Mouse (Mus musculus): ENCODE measurements around the gene Lyl1. TPM values are rescaled to one million over a fixed set of nuclear protein-coding genes. Genes with fewer than 3 reads are reported as not detected.

Lyl1 gene
- polyA plus RNA-seq, 1 experiment: not detected

GRCm38 (mm10) chr8:84729921-84730362, 28.7 kb downstream of the Lyl1 start:
- Histone ChIP-seq H3K4me2 (ENCODE audit: low read depth) (no peak overlapping the region), H3K79me2 (ENCODE audit: control insufficient read depth, insufficient read depth) (peaks cover 23% of the 10 kb centered on the region), H3K36me3 (ENCODE audit: control insufficient read depth, insufficient read depth) (peaks cover 10% of the 10 kb centered on the region), H3ac (ENCODE audit: control insufficient read depth, insufficient read length) (no peak overlapping the region), H3K27me3 (ENCODE audit: control insufficient read depth, insufficient read depth, insufficient read length) (no peaks in the 10 kb centered on the region), H3K4me3 (no peak overlapping the region)
- TF ChIP-seq MYOD1 (IDR thresholded peaks at IDR 0.05; ENCODE audit: control insufficient read depth in 1 of 3, insufficient read length in 2 of 3, low read depth in 2 of 3) (no peak), USF1 (IDR thresholded peaks at IDR 0.05; ENCODE audit: low read depth) (no peak), MAX (IDR thresholded peaks at IDR 0.05; ENCODE audit: low read depth) (no peak), REST (IDR thresholded peaks at IDR 0.05; ENCODE audit: insufficient read depth, insufficient read length) (no peak), POLR2A (IDR thresholded peaks at IDR 0.05; ENCODE audit: insufficient read length, low read depth) (no peak), CEBPB (IDR thresholded peaks at IDR 0.05; ENCODE audit: insufficient read depth, poor library complexity, severe bottlenecking) (no peak), POLR2AphosphoS2 (IDR thresholded peaks at IDR 0.05; ENCODE audit: insufficient read length, low read depth) (no peak), MYOG (IDR thresholded peaks at IDR 0.05; ENCODE audit: control insufficient read depth in 1 of 3, insufficient read depth in 1 of 3, insufficient read length in 2 of 3, low read depth in 2 of 3) (no peak), E2F4 (IDR thresholded peaks at IDR 0.05; ENCODE audit: insufficient read depth) (no peak), TCF3 (IDR thresholded peaks at IDR 0.05; ENCODE audit: insufficient read length, low read depth) (no peak), SRF (IDR thresholded peaks at IDR 0.05; ENCODE audit: control insufficient read depth, insufficient read length, low read depth) (no peak)

GRCm38 (mm10) chr8:84730541-84731370, 29.5 kb downstream of the Lyl1 start:
- H3ac ChIP-seq (ENCODE audit: control insufficient read depth, insufficient read length): no peak overlapping the region
- H3K36me3 ChIP-seq (ENCODE audit: control insufficient read depth, insufficient read depth): peaks cover 10% of the 10 kb centered on the region
- peak overlapping the region; percentile 42 for H3K4me2 ChIP-seq (ENCODE audit: low read depth)
- TF ChIP-seq TCF12 (IDR thresholded peaks at IDR 0.05; ENCODE audit: insufficient read depth, poor library complexity, severe bottlenecking) (peak; percentile 2), SRF (IDR thresholded peaks at IDR 0.05; ENCODE audit: control insufficient read depth, insufficient read length, low read depth) (no peak), MAX (IDR thresholded peaks at IDR 0.05; ENCODE audit: low read depth) (no peak), MYOG (IDR thresholded peaks at IDR 0.05; ENCODE audit: control insufficient read depth in 1 of 3, insufficient read depth in 1 of 3, insufficient read length in 2 of 3, low read depth in 2 of 3) (peak in 1 of 3 experiments; percentile 57), TCF3 (IDR thresholded peaks at IDR 0.05; ENCODE audit: insufficient read length, low read depth) (no peak), POLR2AphosphoS2 (IDR thresholded peaks at IDR 0.05; ENCODE audit: insufficient read length, low read depth) (no peak), MYOD1 (IDR thresholded peaks at IDR 0.05; ENCODE audit: control insufficient read depth in 1 of 3, insufficient read length in 2 of 3, low read depth in 2 of 3) (peak in 2 of 3 experiments; percentile 57 to 63)
- H3K27me3 ChIP-seq (ENCODE audit: control insufficient read depth, insufficient read depth, insufficient read length): no peaks in the 10 kb centered on the region
- H3K79me2 ChIP-seq (ENCODE audit: control insufficient read depth, insufficient read depth): peaks cover 23% of the 10 kb centered on the region
- no peak overlapping the region for H3K4me3 ChIP-seq

- H3K4me2 ChIP-seq (ENCODE audit: low read depth): peak overlapping the region; percentile 42
- H3K27me3 ChIP-seq (ENCODE audit: control insufficient read depth, insufficient read depth, insufficient read length): no peaks in the 10 kb centered on the region
- H3K79me2 ChIP-seq (ENCODE audit: control insufficient read depth, insufficient read depth): peaks cover 28% of the 10 kb centered on the region
- no peak overlapping the region for H3ac ChIP-seq (ENCODE audit: control insufficient read depth, insufficient read length)
- H3K4me3 ChIP-seq: no peak overlapping the region
- TF ChIP-seq E2F4 (IDR thresholded peaks at IDR 0.05; ENCODE audit: insufficient read depth): no peak
- H3K36me3 ChIP-seq (ENCODE audit: control insufficient read depth, insufficient read depth): peaks cover 5% of the 10 kb centered on the region
Observed at GRCm38 (mm10) chr8:84731371-84732177, 30.3 kb downstream of the Lyl1 start.

GRCm38 (mm10) chr8:84732545-84732944, 31.3 kb downstream of the Lyl1 start:
- no peak for TF ChIP-seq SRF (IDR thresholded peaks at IDR 0.05; ENCODE audit: control insufficient read depth, insufficient read length, low read depth)
- peak in 2 of 3 experiments; percentile 63 to 87 for TF ChIP-seq MYOG (IDR thresholded peaks at IDR 0.05; ENCODE audit: control insufficient read depth in 1 of 3, insufficient read depth in 1 of 3, insufficient read length in 2 of 3, low read depth in 2 of 3)
- no peak for TF ChIP-seq E2F4 (IDR thresholded peaks at IDR 0.05; ENCODE audit: insufficient read depth)
- TF ChIP-seq POLR2AphosphoS2 (IDR thresholded peaks at IDR 0.05; ENCODE audit: insufficient read length, low read depth): no peak
- TF ChIP-seq MAX (IDR thresholded peaks at IDR 0.05; ENCODE audit: low read depth): no peak
- TF ChIP-seq POLR2A (IDR thresholded peaks at IDR 0.05; ENCODE audit: insufficient read length, low read depth): no peak
- TF ChIP-seq MYOD1 (IDR thresholded peaks at IDR 0.05; ENCODE audit: control insufficient read depth in 1 of 3, insufficient read length in 2 of 3, low read depth in 2 of 3): peak in 2 of 3 experiments; percentile 80 to 83
- no peak for TF ChIP-seq TCF3 (IDR thresholded peaks at IDR 0.05; ENCODE audit: insufficient read length, low read depth)
- no peak for TF ChIP-seq CEBPB (IDR thresholded peaks at IDR 0.05; ENCODE audit: insufficient read depth, poor library complexity, severe bottlenecking)
- TF ChIP-seq USF1 (IDR thresholded peaks at IDR 0.05; ENCODE audit: low read depth): no peak
- no peak for TF ChIP-seq TCF12 (IDR thresholded peaks at IDR 0.05; ENCODE audit: insufficient read depth, poor library complexity, severe bottlenecking)
- TF ChIP-seq REST (IDR thresholded peaks at IDR 0.05; ENCODE audit: insufficient read depth, insufficient read length): no peak
- no peak overlapping the region for H3ac ChIP-seq (ENCODE audit: control insufficient read depth, insufficient read length)
- no peak overlapping the region for H3K4me3 ChIP-seq
- H3K4me2 ChIP-seq (ENCODE audit: low read depth): peak overlapping the region; percentile 9
- peaks cover 38% of the 10 kb centered on the region for H3K79me2 ChIP-seq (ENCODE audit: control insufficient read depth, insufficient read depth)
- no peaks in the 10 kb centered on the region for H3K27me3 ChIP-seq (ENCODE audit: control insufficient read depth, insufficient read depth, insufficient read length)
- peaks cover 3% of the 10 kb centered on the region for H3K36me3 ChIP-seq (ENCODE audit: control insufficient read depth, insufficient read depth)

Measured in myocyte (in vitro differentiated cells).